Mouse (Mus musculus) small intestine, adult 2 months (tissue): ENCODE measurements around the gene Phlpp1.

ENCODE experiments used
- CTCF ChIP-seq: fragments of 200-500 bp; IDR thresholded peaks from 2 replicates; pipeline ENCODE4 v1.5.1; 2012; ENCODE audit warnings: low read depth, mild to moderate bottlenecking, control low read depth, inconsistent platforms, low read length, moderate library complexity, mixed read lengths; ENCODE audit not compliant: insufficient replicate concordance, insufficient read length; ENCODE audit errors: extremely low read depth
- POLR2A ChIP-seq: fragments of 200-500 bp; IDR thresholded peaks from 2 replicates; pipeline ENCODE4 v1.6.1; 2012; ENCODE audit warnings: low read depth, mild to moderate bottlenecking, control low read depth, inconsistent platforms, low read length, moderate library complexity

DNA sequence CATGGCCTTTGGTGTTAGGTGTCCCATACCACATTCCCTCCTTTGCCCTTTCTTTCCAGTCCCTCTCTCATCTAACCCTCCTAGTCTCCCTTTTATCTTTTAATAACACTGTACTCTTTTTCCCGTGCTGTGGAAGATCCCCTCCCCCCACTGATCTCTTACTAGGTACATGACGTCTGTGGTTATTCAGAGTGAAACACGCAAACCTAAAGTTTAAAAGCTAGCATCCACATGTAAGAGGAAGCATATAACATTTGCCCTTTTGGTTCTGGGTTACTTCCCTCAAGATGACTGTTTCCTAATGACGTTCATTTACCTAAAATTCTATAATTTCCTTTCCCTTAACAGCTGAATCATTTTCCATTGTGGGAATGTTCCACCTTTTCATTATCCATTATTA, 203.4 kb downstream of the Phlpp1 start:
- TF ChIP-seq CTCF = no peak
- no peak for TF ChIP-seq POLR2A
